Mouse (Mus musculus): ENCODE results near the gene Smarcc1.

DNA sequence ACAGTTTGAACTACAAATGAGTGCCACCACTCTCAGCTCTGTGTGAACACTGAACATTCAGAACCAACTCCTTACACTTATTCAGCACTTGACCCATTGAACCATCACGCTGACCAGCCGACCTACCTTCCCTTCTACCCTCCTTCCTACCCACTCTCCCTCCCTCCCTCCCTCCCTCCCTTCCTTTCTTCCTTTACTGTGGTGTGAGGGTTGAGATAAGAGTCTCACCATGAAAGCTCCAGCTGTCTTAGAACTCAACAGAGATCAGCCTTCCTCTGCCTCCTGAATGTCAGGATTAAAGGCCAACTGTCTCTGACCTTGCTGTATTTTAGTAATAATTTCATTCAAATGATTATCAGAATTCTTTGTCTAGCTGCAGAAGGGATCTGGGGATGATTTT is 31.1 kb downstream of the Smarcc1 start:
- TF ChIP-seq SIN3A (IDR thresholded peaks at IDR 0.05; ENCODE audit: low read length) (no peak), CTCF (IDR thresholded peaks at IDR 0.05 in 2 of 3, conservative IDR thresholded peaks at IDR 0.05 in 1 of 3; ENCODE audit: control insufficient read depth in 1 of 3, insufficient read depth in 1 of 3, low read depth in 2 of 3, low read length in 3 of 3, poor library complexity in 1 of 3, severe bottlenecking in 1 of 3) (no peak), ZKSCAN1 (IDR thresholded peaks at IDR 0.05; ENCODE audit: low read depth, low read length) (no peak), EP300 (IDR thresholded peaks at IDR 0.05; ENCODE audit: low read depth in 1 of 2, low read length in 2 of 2) (no peak)
